Mouse (Mus musculus) MEL (cell line): ENCODE results near the gene Mpzl3. TPM values are rescaled to one million over a fixed set of nuclear protein-coding genes. Genes with fewer than 3 reads are reported as not detected.

Experiments used
- DNase-seq: peaks from one replicate; pipeline ENCODE4 v3.0.0; 2011; ENCODE audit warnings: low read depth, low spot score
- H3K27ac ChIP-seq: 2 replicates; pipeline ENCODE4 v1.5.1; 2012; ENCODE audit warnings: low read depth, mild to moderate bottlenecking, control low read depth, low read length, moderate library complexity; ENCODE audit not compliant: control insufficient read depth
- H3K27me3 ChIP-seq, 2 experiments: fragments of 150-350 bp in 1 of 2; sonication (generic) in 1 of 2; 2 replicates each; pipeline ENCODE4 v1.6.1; 2012; ENCODE audit warnings: low read length in 2 of 2, mild to moderate bottlenecking in 2 of 2, improper control_type of control experiment in 1 of 2, moderate library complexity in 1 of 2; ENCODE audit not compliant: insufficient read depth in 2 of 2, control insufficient read depth in 1 of 2
- H3K36me3 ChIP-seq, 2 experiments: 2 replicates each; pipeline ENCODE4 v1.6.1; 2012 to 2014; ENCODE audit warnings: low read length in 2 of 2, improper control_type of control experiment in 1 of 2, inconsistent platforms in 1 of 2, mild to moderate bottlenecking in 1 of 2; ENCODE audit not compliant: insufficient read depth in 2 of 2, control insufficient read depth in 1 of 2
- H3K4me1 ChIP-seq, 2 experiments: fragments of 150-350 bp in 1 of 2; sonication (generic) in 1 of 2; 2 replicates each; pipeline ENCODE4 v1.6.1; 2012; ENCODE audit warnings: low read length in 2 of 2, improper control_type of control experiment in 1 of 2, mild to moderate bottlenecking in 1 of 2; ENCODE audit not compliant: insufficient read depth in 2 of 2, control insufficient read depth in 1 of 2
- H3K4me3 ChIP-seq, 2 experiments: fragments of 150-350 bp in 1 of 2; sonication (generic) in 1 of 2; 2 replicates each; pipeline ENCODE4 v1.5.1; 2012; ENCODE audit warnings: low read depth in 2 of 2, low read length in 2 of 2, mild to moderate bottlenecking in 2 of 2, moderate library complexity in 2 of 2, control low read depth in 1 of 2, improper control_type of control experiment in 1 of 2; ENCODE audit not compliant: control insufficient read depth in 1 of 2, insufficient read depth in 1 of 2
- H3K79me2 ChIP-seq: 2 replicates; pipeline ENCODE4 v1.6.1; 2012; ENCODE audit warnings: mild to moderate bottlenecking, low read length, moderate library complexity; ENCODE audit not compliant: control insufficient read depth, poor library complexity, insufficient read depth
- H3K9ac ChIP-seq: 2 replicates; pipeline ENCODE4 v1.6.1; 2012; ENCODE audit warnings: low read depth, mild to moderate bottlenecking, control low read depth, low read length, moderate library complexity; ENCODE audit not compliant: control insufficient read depth, poor library complexity, severe bottlenecking
- H3K9me3 ChIP-seq: fragments of 150-350 bp; sonication (generic); replicated peaks from 2 replicates; pipeline ENCODE4 v1.6.1; 2012; ENCODE audit warnings: mild to moderate bottlenecking, low read length, improper control_type of control experiment, moderate library complexity; ENCODE audit not compliant: insufficient read depth
- BHLHE40 ChIP-seq: IDR thresholded peaks from 2 replicates; pipeline ENCODE4 v1.6.1; 2012; ENCODE audit warnings: low read depth, mild to moderate bottlenecking, inconsistent platforms, low read length, improper control_type of control experiment, borderline replicate concordance
- CTCF ChIP-seq, 3 experiments: IDR thresholded peaks in 2 of 3; conservative IDR thresholded peaks in 1 of 3; 2 replicates each; pipeline ENCODE4 v1.5.1; 2011 to 2012; ENCODE audit warnings: low read length in 3 of 3, low read depth in 2 of 3, mild to moderate bottlenecking in 2 of 3, improper control_type of control experiment in 1 of 3, inconsistent platforms in 1 of 3, mixed read lengths in 1 of 3, moderate library complexity in 1 of 3; ENCODE audit not compliant: control insufficient read depth in 1 of 3, insufficient read depth in 1 of 3, poor library complexity in 1 of 3, severe bottlenecking in 1 of 3
- ETS1 ChIP-seq: IDR thresholded peaks from 2 replicates; pipeline ENCODE4 v1.6.1; 2012; ENCODE audit warnings: low read depth, mild to moderate bottlenecking, inconsistent platforms, low read length, improper control_type of control experiment, moderate library complexity
- GABPA ChIP-seq: IDR thresholded peaks from 2 replicates; pipeline ENCODE4 v1.6.1; 2012; ENCODE audit warnings: low read depth, mild to moderate bottlenecking, inconsistent platforms, low read length, improper control_type of control experiment, moderate library complexity
- GATA1 ChIP-seq: IDR thresholded peaks from 2 replicates; pipeline ENCODE4 v1.6.1; 2011; ENCODE audit warnings: low read depth, low read length, improper control_type of control experiment
- JUND ChIP-seq: IDR thresholded peaks from 2 replicates; pipeline ENCODE4 v1.6.1; 2011; ENCODE audit warnings: low read depth, mild to moderate bottlenecking, improper control_type of control experiment, low read length
- KAT2A ChIP-seq: conservative IDR thresholded peaks from 2 replicates; pipeline ENCODE4 v1.6.1; 2012; ENCODE audit warnings: low read depth, low read length, improper control_type of control experiment, inconsistent platforms
- MAX ChIP-seq: IDR thresholded peaks from 2 replicates; pipeline ENCODE4 v1.6.1; 2011; ENCODE audit warnings: low read length, improper control_type of control experiment
- MAZ ChIP-seq: IDR thresholded peaks from 2 replicates; pipeline ENCODE4 v1.6.1; 2012; ENCODE audit warnings: low read depth, mild to moderate bottlenecking, inconsistent platforms, low read length, improper control_type of control experiment
- MYC ChIP-seq: IDR thresholded peaks from 2 replicates; pipeline ENCODE4 v1.6.1; 2011; ENCODE audit warnings: low read depth, mild to moderate bottlenecking, low read length, improper control_type of control experiment, moderate library complexity
- POLR2AphosphoS5 ChIP-seq: IDR thresholded peaks from 2 replicates; pipeline ENCODE4 v1.6.1; 2012; ENCODE audit warnings: low read depth, borderline replicate concordance, mild to moderate bottlenecking, inconsistent platforms, low read length, moderate library complexity, mixed read lengths
- RAD21 ChIP-seq: IDR thresholded peaks from 2 replicates; pipeline ENCODE4 v1.6.1; 2011; ENCODE audit warnings: mild to moderate bottlenecking, low read depth, low read length, improper control_type of control experiment
- SIN3A ChIP-seq: IDR thresholded peaks from 2 replicates; pipeline ENCODE4 v1.6.1; 2012; ENCODE audit warnings: low read length, improper control_type of control experiment, inconsistent platforms
- SMC3 ChIP-seq: IDR thresholded peaks from 2 replicates; pipeline ENCODE4 v1.6.1; 2011; ENCODE audit warnings: low read depth, low read length, improper control_type of control experiment
- TCF12 ChIP-seq: IDR thresholded peaks from 2 replicates; pipeline ENCODE4 v1.6.1; 2014; ENCODE audit warnings: low read depth, mild to moderate bottlenecking, inconsistent platforms, low read length, improper control_type of control experiment, moderate library complexity
- UBTF ChIP-seq: IDR thresholded peaks from 2 replicates; pipeline ENCODE4 v1.6.1; 2012; ENCODE audit warnings: low read depth, mild to moderate bottlenecking, inconsistent platforms, low read length, improper control_type of control experiment, moderate library complexity, borderline replicate concordance; ENCODE audit not compliant: insufficient read depth
- ZC3H11A ChIP-seq: IDR thresholded peaks from 2 replicates; pipeline ENCODE4 v1.6.1; 2012; ENCODE audit warnings: low read depth, mild to moderate bottlenecking, inconsistent platforms, low read length, improper control_type of control experiment
- ZKSCAN1 ChIP-seq: IDR thresholded peaks from 2 replicates; pipeline ENCODE4 v1.6.1; 2012; ENCODE audit warnings: low read depth, mild to moderate bottlenecking, inconsistent platforms, low read length, improper control_type of control experiment, moderate library complexity
- ZMIZ1 ChIP-seq: IDR thresholded peaks from 2 replicates; pipeline ENCODE4 v1.6.1; 2012; ENCODE audit warnings: low read depth, mild to moderate bottlenecking, inconsistent platforms, low read length, improper control_type of control experiment, moderate library complexity
- ZNF384 ChIP-seq: IDR thresholded peaks from 2 replicates; pipeline ENCODE4 v1.6.1; 2012; ENCODE audit warnings: low read depth, mild to moderate bottlenecking, inconsistent platforms, low read length, improper control_type of control experiment
- polyA plus RNA-seq, 2 experiments: library from polyadenylated mRNA; stranded (reverse) in 1 of 2; unstranded in 1 of 2; fragments of >175 nt in 1 of 2; fragments of >200 nt in 1 of 2; gene quantifications; 2 replicates each; pipeline versions ENCODE4 v1.2.1 to v1.2.4; 2012; ENCODE audit warnings: low replicate concordance in 2 of 2, low read depth in 1 of 2; ENCODE audit not compliant: insufficient read length in 2 of 2, insufficient read depth in 1 of 2, missing spikeins in 1 of 2
- total RNA-seq: library from RNA; depleted of rRNA; stranded (reverse); fragments of 300-350 nt; gene quantifications from 2 replicates; pipeline ENCODE4 v1.2.3, GENCODE M21; 2012; rRNA removed

Mpzl3 gene
- total RNA-seq (not detected in 2 replicates), polyA plus RNA-seq (not detected)

DNA sequence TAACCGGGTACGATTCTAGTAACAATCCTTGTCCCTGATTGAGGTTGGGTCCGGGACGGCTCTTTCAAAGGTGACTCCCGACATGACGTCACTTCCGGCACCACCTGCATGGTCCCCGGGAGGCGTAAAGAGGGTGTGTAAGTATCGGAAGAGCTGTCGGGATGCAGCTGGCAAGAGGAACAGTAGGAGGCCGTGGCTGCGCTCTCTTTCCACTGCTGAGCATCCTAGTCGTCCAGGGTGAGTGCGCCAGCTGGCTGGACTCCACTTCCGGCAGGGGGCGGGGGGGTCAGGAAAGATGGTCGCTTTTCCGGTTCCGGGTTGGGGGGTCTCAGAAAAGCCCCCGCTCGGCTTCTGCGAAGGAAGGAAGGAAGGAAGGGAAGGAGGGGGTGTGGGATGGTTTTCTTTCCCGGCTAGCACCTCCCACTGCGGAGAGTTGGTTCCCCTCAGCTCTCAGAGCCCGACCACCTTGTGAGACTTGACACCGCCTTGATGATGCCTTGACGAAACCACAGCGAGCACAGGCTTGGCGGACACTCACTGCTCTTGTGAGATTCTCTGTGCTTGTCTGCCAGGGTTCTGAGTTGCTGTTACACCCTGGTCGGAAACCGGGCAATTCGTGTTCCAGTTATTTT is at the start of gene Mpzl3:
TSS of gene Mpzl3 (plus strand) at position 105 of the 632 bp plus-strand sequence.
- Histone ChIP-seq H3K9ac (no peak within 1 kb of the TSS), H3K4me3 (no peak within 1 kb of the TSS), H3K27me3 (peaks cover 10 to 39% of the 10 kb centered on the region in 2 experiments), H3K27ac (no peak within 1 kb of the TSS), H3K9me3 (no peaks in the 10 kb centered on the region), H3K4me1 (peaks cover 0 to 3% of the 10 kb centered on the region in 2 experiments; a peak in 1 of 4 replicates), H3K36me3 (no peaks in the 10 kb centered on the region), H3K79me2 (no peaks in the 10 kb centered on the region)
- no peak for TF ChIP-seq MAX
- TF ChIP-seq MYC: no peak
- no peak for TF ChIP-seq ZMIZ1
- TF ChIP-seq TCF12: no peak
- TF ChIP-seq ZC3H11A: no peak
- no peak for TF ChIP-seq ZKSCAN1
- TF ChIP-seq ZNF384: no peak
- no peak for TF ChIP-seq ETS1
- TF ChIP-seq RAD21: no peak
- TF ChIP-seq POLR2AphosphoS5: no peak
- no peak for TF ChIP-seq MAZ
- TF ChIP-seq JUND: no peak
- TF ChIP-seq CTCF (IDR thresholded peaks at IDR 0.05 in 2 of 3, conservative IDR thresholded peaks at IDR 0.05 in 1 of 3; ENCODE audit: control insufficient read depth in 1 of 3, insufficient read depth in 1 of 3, low read depth in 2 of 3, low read length in 3 of 3, poor library complexity in 1 of 3, severe bottlenecking in 1 of 3): no peak
- TF ChIP-seq KAT2A: no peak
- TF ChIP-seq BHLHE40: no peak
- no peak for TF ChIP-seq GATA1
- no peak for TF ChIP-seq SIN3A
- no peak for TF ChIP-seq GABPA
- DNase-seq: no peak

DNA sequence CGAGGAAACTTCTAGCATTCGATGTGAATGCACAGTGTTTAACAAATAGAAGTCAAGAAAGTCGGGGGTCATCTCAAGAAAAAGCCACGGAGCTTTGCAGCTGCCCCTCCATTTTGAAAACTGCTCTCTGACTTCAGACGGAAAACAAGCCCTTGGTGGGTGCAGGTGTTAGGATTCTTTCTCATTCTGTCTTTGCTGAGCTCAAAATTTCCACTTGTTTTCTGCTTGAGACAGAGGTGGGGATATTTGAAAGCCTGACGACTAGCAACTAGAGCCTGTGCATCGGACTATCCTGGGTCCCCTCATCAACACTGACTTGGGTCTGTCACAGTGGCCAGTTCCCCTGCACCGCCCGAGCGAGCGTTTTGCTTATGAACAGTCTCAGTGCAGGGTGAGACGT is 47.6 kb upstream of the Mpzl3 start:
- no peak for DNase-seq
- peaks cover 0 to 4% of the 10 kb centered on the region in 2 experiments; a peak in 1 of 4 replicates for H3K4me1 ChIP-seq
- no peaks in the 10 kb centered on the region for H3K9me3 ChIP-seq
- no peak overlapping the region for H3K9ac ChIP-seq
- peaks cover 0 to 4% of the 10 kb centered on the region in 2 experiments; a peak in 2 of 4 replicates for H3K36me3 ChIP-seq
- TF ChIP-seq KAT2A (no peak), UBTF (no peak), GATA1 (no peak), SMC3 (no peak), RAD21 (no peak)
- TF ChIP-seq, all 39 proteins: peak for 0
- peaks cover 1 to 2% of the 10 kb centered on the region in 2 experiments; a peak in 2 of 4 replicates for H3K27me3 ChIP-seq
- no peak overlapping the region for H3K27ac ChIP-seq
- no peak overlapping the region for H3K4me3 ChIP-seq
- H3K79me2 ChIP-seq: no peaks in the 10 kb centered on the region
